Mouse (Mus musculus) limb, embryonic 11.5 days (tissue): Measurements from ENCODE around the gene S1pr4. TPM values are rescaled to one million over a fixed set of nuclear protein-coding genes. Genes with fewer than 3 reads are reported as not detected.

Experiments used
- ATAC-seq: fragments of 200-750 bp; cut with Nextera tagmentation; 2 replicates; pipeline ENCODE4 v1.8.0; 2017; ENCODE audit warnings: low read depth; ENCODE audit not compliant: insufficient number of reproducible peaks, low FRiP score, low TSS enrichment
- DNase-seq: peaks from one replicate; pipeline ENCODE4 v3.0.0-alpha.2; 2015; ENCODE audit warnings: low spot score
- H3K27ac ChIP-seq: fragments of 300-500 bp; sonication (generic); replicated peaks from 2 replicates; pipeline ENCODE4 v1.5.1; 2014; ENCODE audit warnings: low read depth, mild to moderate bottlenecking, low read length
- H3K27me3 ChIP-seq: fragments of 300-500 bp; sonication (generic); 2 replicates; pipeline ENCODE4 v1.6.1; 2014; ENCODE audit warnings: mild to moderate bottlenecking, low read length, mixed read lengths; ENCODE audit not compliant: control insufficient read depth, insufficient read depth
- H3K36me3 ChIP-seq: fragments of 300-500 bp; sonication (generic); 2 replicates; pipeline ENCODE4 v1.6.1; 2014; ENCODE audit warnings: mild to moderate bottlenecking, low read length, moderate library complexity, mixed read lengths; ENCODE audit not compliant: control insufficient read depth, insufficient read depth
- H3K4me1 ChIP-seq: fragments of 300-500 bp; sonication (generic); 2 replicates; pipeline ENCODE4 v1.6.1; 2014; ENCODE audit warnings: low read length, mixed read lengths; ENCODE audit not compliant: control insufficient read depth, insufficient read depth
- H3K4me2 ChIP-seq: fragments of 300-500 bp; sonication (generic); 2 replicates; pipeline ENCODE4 v1.6.1; 2014; ENCODE audit warnings: low read depth, mild to moderate bottlenecking, moderate library complexity; ENCODE audit not compliant: severe bottlenecking
- H3K4me3 ChIP-seq: fragments of 300-500 bp; sonication (generic); 2 replicates; pipeline ENCODE4 v1.5.1; 2014; ENCODE audit warnings: low read depth, low read length
- H3K9ac ChIP-seq: fragments of 300-500 bp; sonication (generic); 2 replicates; pipeline ENCODE4 v1.6.1; 2014; ENCODE audit warnings: mild to moderate bottlenecking, low read length
- H3K9me3 ChIP-seq: fragments of 300-500 bp; sonication (generic); 2 replicates; pipeline ENCODE4 v1.6.1; 2016; ENCODE audit warnings: low read length; ENCODE audit not compliant: control insufficient read depth
- WGBS: fragments of 180-500 bp; shearing (Covaris S2); extraction: QIAGEN DNeasy Blood & Tissue Kit; methylation state at CpG from one replicate; pipeline ENCODE4 v1.1.7; 2014; 5-methylcytosine and 5-hydroxymethylcytosine counted together
- polyA plus RNA-seq: library from polyadenylated mRNA; unstranded; fragments of >200 nt; fragmentation: Nextera tagmentation; extraction: Ambion mirVana; gene quantifications from 2 replicates; pipeline ENCODE4 v1.2.1, GENCODE M21; 2014

Gene S1pr4
- polyA plus RNA-seq, 1 experiment from 2014 or later: 0.43 TPM

- H3K4me2 ChIP-seq: no peak overlapping the region
- peaks cover 90% of the 10 kb centered on the region for H3K27me3 ChIP-seq
- no peak overlapping the region for H3K9ac ChIP-seq
- no peaks in the 10 kb centered on the region for H3K36me3 ChIP-seq
- no peaks in the 10 kb centered on the region for H3K4me1 ChIP-seq
- H3K4me3 ChIP-seq: no peak overlapping the region
- DNase-seq: no peak
- H3K27ac ChIP-seq: no peak overlapping the region
- WGBS: 39% methylated on average over 7 of the region's 7 CpGs
- H3K9me3 ChIP-seq: no peaks in the 10 kb centered on the region
- ATAC-seq: no peak
These were observed 37.5 kb downstream of the S1pr4 start for GRCm38 (mm10) chr10:81462415-81462804.

GRCm38 (mm10) chr10:81461673-81462414, 38.1 kb downstream of the S1pr4 start:
- no peak overlapping the region for H3K4me3 ChIP-seq
- H3K4me2 ChIP-seq: no peak overlapping the region
- peaks cover 88% of the 10 kb centered on the region for H3K27me3 ChIP-seq
- no peaks in the 10 kb centered on the region for H3K9me3 ChIP-seq
- DNase-seq: no peak
- H3K4me1 ChIP-seq: no peaks in the 10 kb centered on the region
- H3K27ac ChIP-seq: no peak overlapping the region
- ATAC-seq: no peak
- H3K9ac ChIP-seq: no peak overlapping the region
- no peaks in the 10 kb centered on the region for H3K36me3 ChIP-seq
- 5% methylated on average over 16 of the region's 16 CpGs for WGBS

- 37% methylated on average over 11 of the region's 11 CpGs for WGBS
These were observed 39.0 kb downstream of the S1pr4 start for GRCm38 (mm10) chr10:81460951-81461350.

DNA sequence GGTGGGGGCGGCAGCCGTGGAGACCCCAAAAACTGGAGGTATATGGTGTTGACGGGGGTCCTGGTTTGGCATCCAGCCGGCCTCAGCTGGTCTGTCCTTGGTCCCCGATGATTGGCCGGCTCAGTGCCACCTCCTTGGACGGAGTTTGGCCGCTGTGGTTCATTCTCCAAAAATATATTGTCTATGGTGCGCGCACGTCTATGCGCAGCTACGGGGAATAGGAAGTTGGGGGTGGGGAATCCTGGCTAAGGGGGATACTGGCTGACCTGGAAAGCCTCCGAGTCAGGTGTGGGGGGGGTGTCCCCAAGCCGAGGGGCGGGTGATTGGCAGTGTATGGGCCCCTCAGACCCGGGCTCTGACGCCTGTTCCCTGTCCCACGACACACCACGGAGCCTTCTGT, 39.5 kb downstream of the S1pr4 start:
- WGBS: 31% methylated on average over 20 of the region's 20 CpGs
- H3K4me1 ChIP-seq: no peaks in the 10 kb centered on the region
- H3K9ac ChIP-seq: no peak overlapping the region
- H3K36me3 ChIP-seq: no peaks in the 10 kb centered on the region
- H3K9me3 ChIP-seq: no peaks in the 10 kb centered on the region
- no peak overlapping the region for H3K4me3 ChIP-seq
- DNase-seq: no peak
- no peak overlapping the region for H3K27ac ChIP-seq
- H3K27me3 ChIP-seq: peaks cover 87% of the 10 kb centered on the region
- H3K4me2 ChIP-seq: no peak overlapping the region
- ATAC-seq: no peak

More at GRCm38 (mm10) chr10:81460951-81461350, 39.0 kb downstream of the S1pr4 start:
- no peak overlapping the region for H3K4me2 ChIP-seq
- no peaks in the 10 kb centered on the region for H3K36me3 ChIP-seq
- H3K9ac ChIP-seq: no peak overlapping the region
- H3K27ac ChIP-seq: no peak overlapping the region
- H3K27me3 ChIP-seq: peaks cover 86% of the 10 kb centered on the region
- H3K9me3 ChIP-seq: no peaks in the 10 kb centered on the region
- H3K4me1 ChIP-seq: no peaks in the 10 kb centered on the region
- no peak for ATAC-seq
- H3K4me3 ChIP-seq: no peak overlapping the region
- no peak for DNase-seq

DNA sequence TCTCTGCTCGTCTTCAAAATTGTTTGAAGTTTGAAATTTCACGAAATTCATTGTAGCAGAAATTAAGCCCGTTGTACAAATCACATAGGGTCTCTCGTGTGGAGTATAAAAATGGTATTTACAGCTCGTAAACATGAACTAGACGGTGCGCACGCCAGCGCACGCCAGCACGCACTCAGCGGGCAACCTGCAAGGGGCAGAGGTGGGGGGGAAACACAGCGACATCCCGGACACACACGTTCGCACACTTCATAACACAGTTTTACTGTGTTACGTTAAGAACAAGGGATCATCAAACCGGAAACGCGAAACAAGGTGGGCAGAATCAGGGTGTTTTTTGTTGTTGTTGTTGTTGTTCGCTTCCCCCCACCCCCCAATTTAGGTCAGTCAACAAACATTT, 40.5 kb downstream of the S1pr4 start:
- Histone ChIP-seq H3K4me2 (no peak overlapping the region), H3K9me3 (no peaks in the 10 kb centered on the region), H3K27me3 (peaks cover 87% of the 10 kb centered on the region), H3K9ac (no peak overlapping the region), H3K4me3 (no peak overlapping the region), H3K27ac (no peak overlapping the region), H3K36me3 (no peaks in the 10 kb centered on the region), H3K4me1 (no peaks in the 10 kb centered on the region)
- WGBS: 66% methylated on average over 21 of the region's 21 CpGs
- no peak for ATAC-seq
- peak; percentile 20 for DNase-seq

DNA sequence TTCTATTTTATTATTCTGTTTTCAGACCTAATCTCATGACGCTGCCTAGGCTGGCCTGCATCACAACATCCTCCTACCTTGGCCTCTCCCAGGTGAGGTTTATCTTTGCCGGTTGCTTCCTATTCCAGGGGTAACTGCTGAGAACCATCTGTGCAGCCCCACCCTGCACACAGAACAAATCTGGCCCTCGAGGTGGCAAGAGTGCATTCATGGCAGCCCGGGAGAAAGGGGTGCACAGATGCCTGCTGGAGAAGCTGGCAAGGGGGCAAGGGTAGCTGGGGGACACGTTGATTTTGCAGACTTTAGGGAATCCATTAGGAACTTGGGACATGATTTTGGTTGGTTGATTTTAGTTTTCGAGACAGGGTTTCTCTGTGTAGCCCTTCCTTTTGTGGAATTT, 41.7 kb downstream of the S1pr4 start:
- 80% methylated on average over 6 of the region's 6 CpGs for WGBS
- Histone ChIP-seq H3K4me3 (no peak overlapping the region), H3K36me3 (no peaks in the 10 kb centered on the region), H3K9me3 (no peaks in the 10 kb centered on the region), H3K27ac (no peak overlapping the region), H3K9ac (no peak overlapping the region), H3K4me1 (no peaks in the 10 kb centered on the region), H3K27me3 (peaks cover 86% of the 10 kb centered on the region), H3K4me2 (no peak overlapping the region)
- DNase-seq: no peak
- ATAC-seq: no peak

GRCm38 (mm10) chr10:81457624-81458023, 42.3 kb downstream of the S1pr4 start:
- Histone ChIP-seq H3K27ac (no peak overlapping the region), H3K4me1 (no peaks in the 10 kb centered on the region), H3K9me3 (no peaks in the 10 kb centered on the region), H3K4me2 (no peak overlapping the region), H3K9ac (no peak overlapping the region), H3K36me3 (no peaks in the 10 kb centered on the region), H3K4me3 (no peak overlapping the region), H3K27me3 (peaks cover 86% of the 10 kb centered on the region)
- ATAC-seq: no peak
- no peak for DNase-seq
- 87% methylated on average over 8 of the region's 8 CpGs for WGBS

- no peak for DNase-seq
These were observed 42.9 kb downstream of the S1pr4 start for GRCm38 (mm10) chr10:81456983-81457563.

More at GRCm38 (mm10) chr10:81456983-81457563, 42.9 kb downstream of the S1pr4 start:
- H3K9ac ChIP-seq: no peak overlapping the region
- H3K4me3 ChIP-seq: no peak overlapping the region
- peaks cover 86% of the 10 kb centered on the region for H3K27me3 ChIP-seq
- no peak overlapping the region for H3K27ac ChIP-seq
- no peaks in the 10 kb centered on the region for H3K36me3 ChIP-seq
- WGBS: 46% methylated on average over 12 of the region's 12 CpGs
- peaks cover 2% of the 10 kb centered on the region; the same call in 1 of the 2 replicates for H3K4me1 ChIP-seq
- H3K9me3 ChIP-seq: no peaks in the 10 kb centered on the region
- H3K4me2 ChIP-seq: no peak overlapping the region
- ATAC-seq: no peak
